Mouse (Mus musculus) embryonic fibroblast, embryonic 13.5 days (primary cell): Measurements from ENCODE around the gene Babam2.

Source experiments
- CTCF ChIP-seq: IDR thresholded peaks from 2 replicates; pipeline ENCODE4 v1.5.1; 2011; ENCODE audit warnings: mild to moderate bottlenecking, control low read depth, low read length, moderate library complexity, borderline replicate concordance; ENCODE audit not compliant: insufficient read depth
- POLR2A ChIP-seq: IDR thresholded peaks from 2 replicates; pipeline ENCODE4 v1.6.1; 2011; ENCODE audit warnings: low read depth, mild to moderate bottlenecking, control low read depth, low read length, moderate library complexity

GRCm38 (mm10) chr5:31931127-31931625 lies 233.7 kb downstream of the Babam2 start:
- TF ChIP-seq CTCF (no peak), POLR2A (no peak)
